Mouse (Mus musculus): ENCODE measurements around the gene Helz. TPM values are rescaled to one million over a fixed set of nuclear protein-coding genes. Genes with fewer than 3 reads are reported as not detected.

Helz gene
- total RNA-seq, 2 experiments from 2014 or later: 26.0 to 27.4 TPM

DNA sequence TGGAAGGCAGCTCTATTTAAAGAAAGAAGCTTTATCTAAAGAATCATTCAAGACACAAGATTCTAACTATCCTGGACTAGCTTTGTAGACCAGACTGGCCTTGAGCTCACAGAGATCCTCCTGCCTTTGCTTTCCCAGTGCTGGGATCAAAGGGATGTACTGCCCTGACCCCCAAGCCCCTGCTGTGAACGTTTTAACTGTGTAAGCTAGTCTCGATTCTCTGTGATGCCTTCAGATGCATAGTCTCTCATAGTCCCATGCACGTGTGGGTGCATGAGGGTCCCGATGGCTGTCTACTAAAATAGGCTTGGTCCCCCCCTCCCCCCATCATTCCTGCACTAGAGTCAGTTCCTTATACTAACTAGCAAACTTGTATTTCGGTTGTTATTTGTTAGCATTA, 70.2 kb downstream of the Helz start:
- DNase-seq: no peak

DNA sequence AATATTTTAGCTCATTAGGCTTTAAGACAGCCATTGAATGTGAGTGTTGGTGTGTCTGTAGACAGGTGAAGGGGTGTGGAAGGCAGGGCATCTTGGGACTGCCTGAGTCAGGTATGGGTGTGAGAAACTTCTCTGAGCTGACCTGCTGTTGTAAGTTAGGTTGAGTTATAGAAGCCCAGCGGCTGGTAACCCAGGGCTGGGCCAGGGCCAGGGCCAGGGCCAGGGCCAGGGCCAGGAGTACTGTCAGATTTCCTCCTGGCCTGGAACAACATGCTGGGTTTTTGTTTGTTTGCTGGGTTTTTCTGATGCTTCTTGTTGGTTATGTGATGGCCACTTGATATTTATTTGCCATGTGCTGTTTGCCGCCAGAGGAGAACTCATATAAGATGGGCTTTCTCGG, 76.9 kb downstream of the Helz start:
- no peak for DNase-seq

GRCm38 (mm10) chr11:107625746-107626145, 78.0 kb downstream of the Helz start:
- no peak for DNase-seq

DNA sequence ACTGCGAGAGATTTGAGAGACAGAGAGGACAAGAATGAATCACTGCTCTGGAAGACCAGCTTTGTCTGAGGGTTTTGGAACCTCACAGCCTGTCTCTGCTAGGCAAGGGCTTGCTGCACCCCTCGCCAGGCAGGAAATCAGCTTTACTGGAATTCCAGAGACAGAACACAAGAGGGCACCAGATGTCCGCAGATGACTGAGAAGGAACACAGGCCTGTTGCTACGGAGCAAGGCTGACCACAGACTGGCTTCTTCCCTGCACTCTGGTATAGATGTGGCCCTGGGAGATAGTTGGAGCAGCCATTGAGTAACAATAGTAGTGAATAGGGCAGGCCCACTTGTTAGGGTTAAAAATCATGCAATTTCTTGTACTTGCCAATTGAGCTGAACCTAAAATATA, 81.8 kb downstream of the Helz start:
- peak; percentile 74 for DNase-seq

GRCm38 (mm10) chr11:107629951-107630350, 82.2 kb downstream of the Helz start:
- DNase-seq: no peak

- no peak for DNase-seq
Observed at GRCm38 (mm10) chr11:107631124-107631523, 83.4 kb downstream of the Helz start.

GRCm38 (mm10) chr11:107633563-107634146, 85.9 kb downstream of the Helz start:
- no peak for DNase-seq

DNA sequence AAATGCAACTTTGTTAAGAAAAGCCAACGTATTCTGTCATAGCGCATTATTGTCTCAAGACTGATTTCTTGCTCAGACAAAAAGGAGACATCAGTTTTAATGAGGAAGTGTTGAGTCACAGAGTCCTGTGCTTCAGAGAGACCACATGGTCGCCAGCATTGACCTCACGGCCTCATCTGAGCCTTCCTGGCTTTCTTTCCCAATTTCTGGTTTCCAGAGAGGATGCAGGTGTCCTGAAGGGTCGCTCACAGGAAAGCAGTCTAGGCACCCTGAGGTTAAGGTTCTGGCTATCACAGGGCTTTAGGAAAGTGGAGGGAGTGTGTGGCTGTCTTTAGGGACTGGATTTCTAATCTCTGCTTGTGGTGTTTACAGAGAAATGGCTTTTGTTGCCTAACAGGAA, 90.4 kb downstream of the Helz start:
- no peak for DNase-seq

DNA sequence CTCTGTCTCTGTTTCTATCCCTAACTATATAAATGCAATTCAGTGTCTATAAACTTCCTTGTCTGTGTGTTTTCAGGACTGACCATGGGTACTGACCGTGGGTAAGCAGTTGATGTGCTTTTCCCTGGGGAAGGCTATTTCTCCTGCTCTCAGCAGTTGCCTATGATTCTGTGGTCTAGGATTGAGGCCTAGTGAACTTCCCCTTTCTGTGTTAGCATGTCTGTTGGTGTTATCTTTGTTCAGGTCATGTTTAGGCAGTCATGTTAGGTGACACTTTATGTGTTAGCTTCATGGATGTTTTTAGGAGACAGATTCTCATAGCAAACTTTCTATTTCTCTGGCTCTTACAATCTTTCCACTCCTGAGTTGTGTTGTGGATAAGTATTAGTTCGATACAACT, 91.9 kb downstream of the Helz start:
- no peak for DNase-seq

DNA sequence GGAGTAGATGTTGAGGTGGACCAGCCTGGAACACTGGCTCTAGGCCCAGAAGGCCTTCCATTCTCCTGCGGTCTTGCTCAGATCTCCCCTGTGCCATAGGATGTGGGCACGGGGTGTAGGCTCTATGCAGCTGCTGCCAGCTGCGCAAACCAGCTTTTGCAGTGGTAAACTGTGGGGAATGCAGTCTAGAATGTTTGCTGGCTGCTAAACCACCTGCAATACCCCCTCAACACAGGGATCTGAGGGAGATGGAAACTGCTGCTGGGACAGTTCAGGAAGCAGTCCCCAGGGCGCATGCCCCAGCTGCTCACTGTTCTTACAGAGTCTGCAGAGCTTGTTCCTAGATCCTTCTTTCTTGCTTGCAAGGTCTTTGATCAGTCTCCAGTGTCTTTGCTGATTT, 96.7 kb downstream of the Helz start:
- DNase-seq: no peak

GRCm38 (mm10) chr11:107647330-107647729, 99.6 kb downstream of the Helz start:
- no peak for DNase-seq

GRCm38 (mm10) chr11:107648668-107649067, 100.9 kb downstream of the Helz start:
- no peak for DNase-seq

DNA sequence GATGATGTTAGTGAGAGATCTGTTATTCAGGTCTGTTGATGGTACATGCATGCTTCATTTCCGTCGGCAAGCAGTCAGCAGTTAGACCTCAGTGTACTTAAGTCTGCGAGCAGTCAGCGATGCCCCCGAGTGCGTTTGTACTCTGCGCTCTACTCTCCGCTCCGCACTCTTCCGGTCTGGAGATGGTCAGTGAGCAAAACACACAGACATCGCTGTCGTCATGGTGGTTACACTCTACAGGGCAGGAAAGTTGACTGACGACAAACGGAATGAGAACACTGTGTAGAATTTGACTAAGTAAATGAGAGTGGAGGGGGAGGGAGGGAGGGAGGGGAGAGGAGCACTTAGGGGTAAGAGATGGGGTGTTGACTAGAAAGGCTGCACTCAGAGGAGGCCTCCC, 101.7 kb downstream of the Helz start:
- DNase-seq: no peak

GRCm38 (mm10) chr11:107650422-107651051, 102.8 kb downstream of the Helz start:
- DNase-seq: no peak

- no peak for DNase-seq
Observed at GRCm38 (mm10) chr11:107651391-107651790, 103.7 kb downstream of the Helz start.

DNA sequence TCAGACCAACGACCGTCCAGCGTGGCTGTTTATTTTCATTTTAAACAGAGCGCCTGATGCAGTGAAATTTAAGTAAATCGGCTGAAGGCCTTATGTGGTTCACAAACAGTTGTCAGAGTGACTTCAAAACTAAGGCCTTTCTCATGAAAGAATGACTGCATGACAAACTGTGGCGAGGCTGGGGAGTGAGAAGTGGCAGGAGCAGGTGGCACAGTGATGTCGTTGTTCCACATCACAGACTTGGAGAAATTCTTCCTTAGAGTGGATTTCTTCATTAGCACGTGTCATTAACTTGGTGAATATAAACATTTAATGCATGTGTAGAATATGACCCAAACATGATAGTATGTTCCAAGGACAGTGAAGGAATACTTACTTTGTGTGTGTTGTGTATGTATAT, 104.4 kb downstream of the Helz start:
- no peak for DNase-seq

DNA sequence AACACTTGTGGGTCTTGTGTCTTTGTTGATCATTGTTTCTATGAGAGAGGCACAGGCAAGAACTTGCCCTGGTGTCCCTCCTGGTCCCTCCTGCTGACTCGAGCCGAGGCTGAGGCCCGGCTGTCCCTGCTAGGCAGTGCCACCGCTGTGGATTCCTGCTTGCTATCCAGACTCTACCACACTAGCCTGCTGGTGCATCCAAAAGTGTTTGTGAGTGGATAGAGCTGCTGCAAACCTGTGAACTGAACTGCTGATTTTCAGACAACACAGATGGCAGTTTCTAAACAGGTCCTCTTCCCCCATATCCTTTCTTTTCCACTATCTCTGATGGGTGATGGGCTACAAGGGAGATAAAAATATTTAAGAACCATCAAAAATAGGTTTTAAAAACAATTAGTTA, 107.8 kb downstream of the Helz start:
- no peak for DNase-seq

DNA sequence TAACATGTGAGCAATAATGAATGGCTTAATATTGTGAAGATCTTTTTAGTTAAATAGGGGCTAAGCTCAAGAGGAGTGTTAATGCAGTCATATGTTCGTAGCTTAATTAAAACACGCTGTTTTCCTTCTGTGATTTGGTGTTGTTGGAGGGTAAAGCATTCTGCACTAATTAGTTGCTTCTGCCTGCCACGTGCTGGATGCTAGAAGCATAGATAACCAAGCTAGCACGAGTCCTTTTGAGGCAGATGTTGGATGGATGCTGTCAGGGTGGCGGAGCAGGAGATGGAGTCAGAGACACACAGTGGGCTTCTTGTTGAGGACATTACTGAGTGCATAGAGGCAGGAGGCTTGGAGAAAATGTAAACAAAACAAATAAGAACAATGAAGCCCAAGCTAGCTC, 109.4 kb downstream of the Helz start:
- DNase-seq: no peak

GRCm38 (mm10) chr11:107660452-107660851, 112.7 kb downstream of the Helz start:
- no peak for DNase-seq

DNA sequence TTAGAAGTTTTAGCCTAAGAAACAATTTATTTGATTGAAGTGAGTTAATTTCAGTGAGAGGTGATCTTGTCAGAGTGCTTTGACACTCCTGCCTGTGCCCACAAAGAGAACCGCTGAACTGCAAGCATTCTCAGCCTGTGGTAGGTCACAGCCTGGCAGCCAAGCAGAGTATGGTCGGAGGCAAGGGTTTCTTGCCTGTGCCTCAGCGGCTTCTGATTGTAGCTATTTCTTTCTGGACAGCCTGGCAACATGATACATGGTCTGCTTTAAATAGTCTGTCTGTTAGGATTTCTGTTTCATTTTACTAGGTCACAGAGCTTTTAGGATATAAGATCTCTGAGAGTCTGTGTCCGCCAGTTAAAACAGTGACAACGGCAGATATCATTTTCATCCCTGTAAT, 114.9 kb downstream of the Helz start:
- DNase-seq: no peak

DNA sequence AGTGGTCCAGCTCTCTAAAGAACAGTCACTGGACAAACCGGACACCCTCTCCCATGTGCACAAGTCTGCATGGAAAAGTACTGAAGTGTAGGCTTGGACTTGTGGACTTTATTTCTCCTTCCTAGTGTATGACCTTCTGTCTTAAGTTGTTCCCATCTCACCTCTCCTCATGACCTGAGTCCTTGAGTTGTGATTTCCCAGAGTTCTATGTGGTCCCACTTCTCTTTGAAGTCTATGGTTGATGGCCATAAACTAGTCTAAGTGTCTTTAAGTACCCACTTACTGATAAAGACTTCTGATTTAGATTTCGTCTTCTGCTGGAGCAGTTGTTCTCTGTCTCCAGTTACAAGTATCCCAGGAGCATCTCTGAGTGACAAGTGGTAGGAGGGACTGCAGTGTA, 119.8 kb downstream of the Helz start:
- no peak for DNase-seq

- DNase-seq: no peak
Observed at GRCm38 (mm10) chr11:107668223-107668622, 120.5 kb downstream of the Helz start.

DNA sequence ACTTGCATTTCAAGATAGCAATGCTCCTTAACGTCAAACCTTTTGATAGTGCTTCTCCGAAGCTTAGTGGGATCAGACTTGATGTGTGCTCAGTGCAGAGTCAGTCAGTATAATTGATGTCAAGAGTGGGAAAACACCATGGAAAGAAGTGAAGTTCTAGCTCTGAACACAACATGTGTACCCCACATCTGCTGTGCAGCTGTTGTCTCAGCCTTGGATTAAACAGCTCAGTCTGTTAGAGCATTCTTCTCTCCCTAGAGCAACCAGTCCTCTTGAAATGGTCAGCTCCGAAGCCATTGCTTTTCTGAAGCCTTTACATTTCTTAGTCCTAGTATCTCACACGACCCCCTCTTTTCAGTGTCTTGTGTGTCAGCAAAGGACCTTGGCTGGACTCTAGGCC, 121.2 kb downstream of the Helz start:
- no peak for DNase-seq

GRCm38 (mm10) chr11:107674006-107674405, 126.3 kb downstream of the Helz start:
- DNase-seq: no peak

DNA sequence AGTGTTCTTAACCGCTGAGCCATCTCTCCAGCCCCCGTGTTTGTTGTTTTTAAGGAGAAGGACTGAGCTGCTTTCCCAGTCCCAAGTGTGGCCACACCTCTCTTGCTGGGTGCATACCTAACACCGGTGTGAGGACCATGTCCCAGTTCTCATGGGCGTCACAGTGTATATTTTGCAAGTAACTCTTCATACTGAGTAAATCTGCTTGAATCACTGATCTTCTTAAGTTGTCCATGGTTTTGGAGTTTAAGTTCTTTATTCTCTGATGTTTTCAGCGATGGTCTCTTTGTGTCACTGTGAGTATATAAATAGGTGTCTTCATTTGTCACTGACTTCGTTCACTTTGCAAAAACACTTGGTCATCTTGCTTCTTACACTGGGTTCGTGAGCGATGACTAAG, 126.9 kb downstream of the Helz start:
- no peak for DNase-seq
